Mouse (Mus musculus) heart, adult 2 months (tissue): ENCODE measurements around the gene Unc13d.

ENCODE experiments used
- CTCF ChIP-seq: fragments of 200-600 bp; IDR thresholded peaks from 2 replicates; pipeline ENCODE4 v1.8.1; 2022; ENCODE audit warnings: antibody characterized with exemption, mild to moderate bottlenecking, moderate library complexity
- EP300 ChIP-seq: fragments of 200-500 bp; IDR thresholded peaks from 2 replicates; pipeline ENCODE4 v1.6.1; 2011; ENCODE audit warnings: low read depth, low read length, control low read depth; ENCODE audit not compliant: insufficient read depth
- POLR2A ChIP-seq: fragments of 200-500 bp; IDR thresholded peaks from 2 replicates; pipeline ENCODE4 v1.6.1; 2011; ENCODE audit warnings: mild to moderate bottlenecking, low read depth, low read length, control low read depth; ENCODE audit not compliant: insufficient read depth

DNA sequence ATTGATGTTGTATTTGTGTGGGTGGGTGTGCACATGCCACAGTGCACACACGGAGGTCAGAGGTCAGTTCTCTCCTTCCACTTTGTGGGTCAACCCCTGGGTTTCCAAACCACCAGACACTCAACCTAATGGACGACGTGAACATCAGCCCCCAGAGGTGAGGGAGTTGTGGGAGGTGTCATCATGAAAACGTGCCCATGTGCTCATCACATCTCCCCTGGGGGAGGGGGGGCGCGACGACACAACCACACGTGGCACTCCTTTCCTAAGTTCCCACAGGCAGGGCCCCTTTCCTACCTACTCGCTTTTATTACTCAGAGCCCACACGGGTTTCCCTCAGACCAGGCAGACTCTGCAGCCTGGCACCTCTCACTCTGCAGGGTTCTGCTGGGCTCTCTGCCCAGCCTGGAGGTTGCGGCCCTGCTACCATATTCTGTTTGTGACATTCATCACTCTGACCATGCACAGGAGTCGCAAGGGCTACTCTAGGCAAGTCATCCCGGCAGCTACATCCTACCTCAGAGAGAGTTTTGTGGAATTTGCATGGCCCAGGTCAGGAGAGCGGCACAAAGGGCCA lies 5.4 kb upstream of the Unc13d start:
- TF ChIP-seq CTCF: no peak
- no peak for TF ChIP-seq EP300
- no peak for TF ChIP-seq POLR2A
